Mouse (Mus musculus) layer of hippocampus, postnatal 14 days (tissue): ENCODE results near the gene Eci1. TPM values are rescaled to one million over a fixed set of nuclear protein-coding genes. Genes with fewer than 3 reads are reported as not detected.

Source experiments
- total RNA-seq, 2 experiments: library from RNA; stranded (reverse); gene quantifications; 2 replicates each; pipeline ENCODE4 v1.2.3; 2021

The Eci1 gene
- total RNA-seq, 2 experiments from 2014 or later: 25.4 to 28.0 TPM

Other genes starting within 250 kb of the Eci1 start
- gene Tbc1d24, start 221.1 kb upstream of the Eci1 start, total RNA-seq: 10 to 100 TPM; 71.1 to 75.8 TPM
- 10 to 100 TPM; 12.3 to 12.4 TPM for gene Ntn3, start 217.1 kb upstream of the Eci1 start, total RNA-seq
- gene Tedc2, start 205.8 kb upstream of the Eci1 start, total RNA-seq: 10 to 100 TPM; 10.0 to 10.2 TPM
- 1 to 10 TPM; 5.9 to 8.2 TPM for gene Ccnf, start 175.2 kb upstream of the Eci1 start, total RNA-seq
- 1 to 10 TPM; 1.3 to 1.8 TPM for gene Abca17, start 75.6 kb upstream of the Eci1 start, total RNA-seq
- 100 to 1,000 TPM; 102 to 104 TPM for gene Abca3, start 74.7 kb upstream of the Eci1 start, total RNA-seq
- 100 to 1,000 TPM; 133 to 141 TPM for gene Rnps1, start 12.1 kb upstream of the Eci1 start, total RNA-seq
- 1 to 10 TPM; 5.2 to 8.1 TPM for gene Dnase1l2, start 16.5 kb downstream of the Eci1 start, total RNA-seq
- gene E4f1, start 43.7 kb downstream of the Eci1 start, total RNA-seq: 10 to 100 TPM; 27.8 to 32.3 TPM
- gene Pgp, start 43.8 kb downstream of the Eci1 start, total RNA-seq: 10 to 100 TPM; 71.8 to 73.5 TPM
- gene Bricd5, start 47.2 kb downstream of the Eci1 start, total RNA-seq: 1 to 10 TPM; 1.0 to 2.1 TPM
- gene Mlst8, start 52.4 kb downstream of the Eci1 start, total RNA-seq: 10 to 100 TPM; 30.7 to 32.1 TPM
- gene Caskin1, start 62.0 kb downstream of the Eci1 start, total RNA-seq: 100 to 1,000 TPM; 155 to 161 TPM
- gene Traf7, start 101.3 kb downstream of the Eci1 start, total RNA-seq: 10 to 100 TPM; 93.6 to 96.0 TPM
- 10 to 100 TPM; 60.1 to 69.3 TPM for gene Rab26, start 107.6 kb downstream of the Eci1 start, total RNA-seq
- gene Pkd1, start 123.2 kb downstream of the Eci1 start, total RNA-seq: 10 to 100 TPM; 71.1 to 85.9 TPM
- 100 to 1,000 TPM; 160 to 162 TPM for gene Tsc2, start 206.0 kb downstream of the Eci1 start, total RNA-seq
- 1 to 10 TPM; 3.9 to 5.3 TPM for gene Nthl1, start 206.0 kb downstream of the Eci1 start, total RNA-seq
- gene Slc9a3r2, start 223.7 kb downstream of the Eci1 start, total RNA-seq: 10 to 100 TPM; 47.9 to 52.4 TPM
- gene Npw, start 231.8 kb downstream of the Eci1 start, total RNA-seq: 1 to 10 TPM; 3.7 to 3.9 TPM
- 10 to 100 TPM; 36.5 to 40.7 TPM for gene Zfp598, start 243.0 kb downstream of the Eci1 start, total RNA-seq